Mouse (Mus musculus) heart, postnatal 0 days (tissue): Measurements from ENCODE around the gene Pcsk6. TPM values are rescaled to one million over a fixed set of nuclear protein-coding genes. Genes with fewer than 3 reads are reported as not detected.
A peak's percentile ranks its signal among the peaks of the same experiment; 100 is the strongest.

Experiments
- ATAC-seq: fragments of 200-750 bp; cut with Nextera tagmentation; 2 replicates; pipeline ENCODE4 v1.8.0; 2017; ENCODE audit warnings: low read depth, moderate number of reproducible peaks, moderate library complexity; ENCODE audit not compliant: insufficient read depth
- DNase-seq: peaks from one replicate; pipeline ENCODE4 v3.0.0-alpha.2; 2016; ENCODE audit warnings: low spot score
- H3K27ac ChIP-seq: fragments of 300-500 bp; sonication (generic); 2 replicates; pipeline ENCODE4 v1.5.1; 2014; ENCODE audit warnings: low read depth, mild to moderate bottlenecking
- H3K27me3 ChIP-seq: fragments of 300-500 bp; sonication (generic); 2 replicates; pipeline ENCODE4 v1.6.1; 2014; ENCODE audit warnings: low read length, mixed read lengths; ENCODE audit not compliant: control insufficient read depth, insufficient read depth
- H3K36me3 ChIP-seq: fragments of 300-500 bp; sonication (generic); replicated peaks from 2 replicates; pipeline ENCODE4 v1.6.1; 2014; ENCODE audit warnings: low read length, mixed read lengths; ENCODE audit not compliant: control insufficient read depth, insufficient read depth
- H3K4me1 ChIP-seq: fragments of 300-500 bp; sonication (generic); 2 replicates; pipeline ENCODE4 v1.6.1; 2014; ENCODE audit warnings: antibody characterized with exemption; ENCODE audit not compliant: control insufficient read depth, insufficient read depth
- H3K4me2 ChIP-seq: fragments of 300-500 bp; sonication (generic); 2 replicates; pipeline ENCODE4 v1.6.1; 2014; ENCODE audit warnings: low read depth, mild to moderate bottlenecking, low read length, moderate library complexity
- H3K4me3 ChIP-seq: fragments of 300-500 bp; sonication (generic); 2 replicates; pipeline ENCODE4 v1.5.1; 2014; ENCODE audit warnings: low read depth, low read length
- H3K9ac ChIP-seq: fragments of 300-500 bp; sonication (generic); replicated peaks from 2 replicates; pipeline ENCODE4 v1.6.1; 2014; ENCODE audit warnings: low read depth, low read length, mixed read lengths
- H3K9me3 ChIP-seq: fragments of 300-500 bp; sonication (generic); replicated peaks from 2 replicates; pipeline ENCODE4 v1.6.1; 2016; ENCODE audit warnings: low read length; ENCODE audit not compliant: control insufficient read depth
- CTCF ChIP-seq: IDR thresholded peaks from 2 replicates; pipeline ENCODE4 v1.5.1; 2016; ENCODE audit warnings: antibody characterized with exemption, control low read depth, low read depth
- EP300 ChIP-seq: IDR thresholded peaks from 2 replicates; pipeline ENCODE4 v1.6.1; 2016; ENCODE audit warnings: antibody characterized with exemption, low read depth
- WGBS: fragments of 180-500 bp; shearing (Covaris S2); extraction: QIAGEN DNeasy Blood & Tissue Kit; methylation state at CpG from one replicate; pipeline ENCODE4 v1.1.7; 2014; 5-methylcytosine and 5-hydroxymethylcytosine counted together
- polyA plus RNA-seq: library from polyadenylated mRNA; unstranded; fragments of >200 nt; fragmentation: Nextera tagmentation; extraction: Ambion mirVana; gene quantifications from 2 replicates; pipeline ENCODE4 v1.2.1, GENCODE M21; 2015
- total RNA-seq: library from RNA; depleted of rRNA; stranded (reverse); fragments of >200 nt; gene quantifications from 2 replicates; pipeline ENCODE4 v1.2.3, GENCODE M21; 2014; ENCODE audit warnings: low replicate concordance

The Pcsk6 gene
- total and polyA plus RNA-seq, 2 experiments from 2014 or later = 1.7 to 8.1 TPM

- peak overlapping the region; percentile 70 for H3K4me2 ChIP-seq
These were observed 199.5 kb downstream of the Pcsk6 start for GRCm38 (mm10) chr7:66061057-66061456.

DNA sequence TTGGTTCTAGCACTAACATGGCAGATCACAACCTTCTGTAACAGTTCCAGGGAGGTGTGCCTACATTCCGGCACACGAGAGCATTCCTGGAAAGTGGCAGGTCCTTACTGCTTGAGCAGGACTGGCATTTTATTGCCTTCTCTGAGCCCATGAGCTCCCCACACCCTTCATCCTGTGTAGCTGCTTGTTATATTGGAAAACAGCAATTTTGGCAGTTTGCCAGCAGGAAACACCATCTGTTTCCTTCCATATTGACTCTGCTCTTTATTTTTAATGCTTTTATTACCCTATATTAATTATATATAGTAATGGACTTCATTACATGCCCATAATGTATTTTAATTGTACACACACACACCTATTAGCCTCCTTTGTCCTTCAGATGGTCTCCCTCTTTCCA is 214.9 kb downstream of the Pcsk6 start:
- Histone ChIP-seq H3K27ac (no peak overlapping the region), H3K4me3 (no peak overlapping the region), H3K9me3 (no peaks in the 10 kb centered on the region), H3K9ac (no peak overlapping the region), H3K36me3 (peaks cover 47% of the 10 kb centered on the region), H3K4me1 (peaks cover 6% of the 10 kb centered on the region), H3K4me2 (no peak overlapping the region), H3K27me3 (no peaks in the 10 kb centered on the region)
- TF ChIP-seq CTCF (no peak), EP300 (no peak)
- DNase-seq = no peak
- 65% methylated on average over 2 of the region's 2 CpGs for WGBS
- ATAC-seq = no peak

More at GRCm38 (mm10) chr7:66061057-66061456, 199.5 kb downstream of the Pcsk6 start:
- Histone ChIP-seq H3K27ac (no peak overlapping the region), H3K9ac (peak overlapping the region; percentile 82), H3K36me3 (peaks cover 35% of the 10 kb centered on the region), H3K4me1 (peaks cover 11% of the 10 kb centered on the region), H3K4me3 (peak overlapping the region; percentile 85), H3K27me3 (no peaks in the 10 kb centered on the region), H3K9me3 (no peaks in the 10 kb centered on the region)
- TF ChIP-seq CTCF (no peak), EP300 (no peak)
- DNase-seq = no peak
- WGBS = 2% methylated on average over 14 of the region's 14 CpGs
- no peak for ATAC-seq

GRCm38 (mm10) chr7:66079364-66080230 is 218.1 kb downstream of the Pcsk6 start, which contains the start of gene Selenos:
TSS of gene Selenos (plus strand) at chr7:66079649.
- peak within 1 kb of the TSS; percentile 74 for H3K9ac ChIP-seq
- WGBS = under 1% methylated on average over 65 of the region's 65 CpGs
- H3K36me3 ChIP-seq = peaks cover 47% of the 10 kb centered on the region
- TF ChIP-seq EP300 (peak; percentile 54; the same call in 1 of the 2 replicates), CTCF (no peak)
- ATAC-seq (peak; percentile 100), DNase-seq (peak; percentile 96)
- peaks cover 12% of the 10 kb centered on the region for H3K4me1 ChIP-seq
- H3K4me2 ChIP-seq = peak within 1 kb of the TSS; percentile 86
- H3K27me3 ChIP-seq = no peaks in the 10 kb centered on the region
- peak within 1 kb of the TSS; percentile 87 for H3K27ac ChIP-seq
- H3K9me3 ChIP-seq = no peaks in the 10 kb centered on the region
- peak within 1 kb of the TSS; percentile 78 for H3K4me3 ChIP-seq

GRCm38 (mm10) chr7:66080231-66080613 is 218.7 kb downstream of the Pcsk6 start:
- no peak for TF ChIP-seq CTCF
- TF ChIP-seq EP300 = no peak
- H3K27ac ChIP-seq = peak overlapping the region; percentile 87
- WGBS = 49% methylated on average over 5 of the region's 5 CpGs
- peak overlapping the region; percentile 78 for H3K4me3 ChIP-seq
- no peaks in the 10 kb centered on the region for H3K27me3 ChIP-seq
- no peaks in the 10 kb centered on the region for H3K9me3 ChIP-seq
- peak overlapping the region; percentile 86 for H3K4me2 ChIP-seq
- H3K36me3 ChIP-seq = peaks cover 46% of the 10 kb centered on the region
- H3K4me1 ChIP-seq = peaks cover 12% of the 10 kb centered on the region
- no peak for DNase-seq
- no peak for ATAC-seq
- H3K9ac ChIP-seq = peak overlapping the region; percentile 74; the same call in 1 of the 2 replicates

GRCm38 (mm10) chr7:66083757-66084156 is 222.2 kb downstream of the Pcsk6 start:
- Histone ChIP-seq H3K4me1 (peaks cover 12% of the 10 kb centered on the region), H3K9me3 (no peaks in the 10 kb centered on the region), H3K4me2 (no peak overlapping the region), H3K36me3 (peaks cover 69% of the 10 kb centered on the region), H3K27ac (no peak overlapping the region), H3K4me3 (no peak overlapping the region), H3K27me3 (no peaks in the 10 kb centered on the region), H3K9ac (no peak overlapping the region)
- no peak for TF ChIP-seq EP300
- TF ChIP-seq CTCF = no peak
- DNase-seq = no peak
- no peak for ATAC-seq
- 90% methylated on average over 6 of the region's 6 CpGs for WGBS
